Mouse (Mus musculus) heart, embryonic 14.5 days (tissue): ENCODE measurements around the gene Scn10a. TPM values are rescaled to one million over a fixed set of nuclear protein-coding genes. Genes with fewer than 3 reads are reported as not detected.

Experiments used
- ATAC-seq: fragments of 200-750 bp; cut with Nextera tagmentation; 2 replicates; pipeline ENCODE4 v1.8.0; 2017; ENCODE audit warnings: low read depth, moderate TSS enrichment; ENCODE audit not compliant: insufficient number of reproducible peaks, insufficient read depth, low FRiP score
- H3K27ac ChIP-seq, 2 experiments: fragments of 200-500 bp in 1 of 2; fragments of 300-500 bp in 1 of 2; sonication (generic) in 1 of 2; replicated peaks in 1 of 2; 2 replicates each; pipeline ENCODE4 v1.5.1; 2012 to 2014; ENCODE audit warnings: low read depth in 2 of 2, low read length in 2 of 2, control low read depth in 1 of 2, mild to moderate bottlenecking in 1 of 2, mixed read lengths in 1 of 2; ENCODE audit not compliant: control insufficient read depth in 1 of 2, insufficient read depth in 1 of 2
- H3K27me3 ChIP-seq: fragments of 300-500 bp; sonication (generic); 2 replicates; pipeline ENCODE4 v1.6.1; 2014; ENCODE audit warnings: mild to moderate bottlenecking, low read length, control low read depth; ENCODE audit not compliant: control insufficient read depth, insufficient read depth
- H3K36me3 ChIP-seq: fragments of 300-500 bp; sonication (generic); 2 replicates; pipeline ENCODE4 v1.6.1; 2014; ENCODE audit warnings: mild to moderate bottlenecking, control low read depth, low read length, mixed read lengths; ENCODE audit not compliant: control insufficient read depth, insufficient read depth
- H3K4me1 ChIP-seq, 2 experiments: fragments of 200-500 bp in 1 of 2; fragments of 300-500 bp in 1 of 2; sonication (generic) in 1 of 2; 2 replicates each; pipeline ENCODE4 v1.6.1; 2012 to 2014; ENCODE audit warnings: low read length in 2 of 2, control low read depth in 1 of 2, mixed read lengths in 1 of 2; ENCODE audit not compliant: control insufficient read depth in 2 of 2, insufficient read depth in 2 of 2
- H3K4me2 ChIP-seq: fragments of 300-500 bp; sonication (generic); 2 replicates; pipeline ENCODE4 v1.6.1; 2014; ENCODE audit warnings: mild to moderate bottlenecking, low read length
- H3K4me3 ChIP-seq, 2 experiments: fragments of 200-500 bp in 1 of 2; fragments of 300-500 bp in 1 of 2; sonication (generic) in 1 of 2; 2 replicates each; pipeline ENCODE4 v1.5.1; 2012 to 2014; ENCODE audit warnings: low read length in 2 of 2, mild to moderate bottlenecking in 2 of 2, control low read depth in 1 of 2, low read depth in 1 of 2, moderate library complexity in 1 of 2; ENCODE audit not compliant: control insufficient read depth in 1 of 2, insufficient read depth in 1 of 2
- H3K9ac ChIP-seq: fragments of 300-500 bp; sonication (generic); 2 replicates; pipeline ENCODE4 v1.6.1; 2014; ENCODE audit warnings: mild to moderate bottlenecking, low read length
- H3K9me3 ChIP-seq: fragments of 300-500 bp; sonication (generic); 2 replicates; pipeline ENCODE4 v1.6.1; 2016; ENCODE audit warnings: low read length, control low read depth; ENCODE audit not compliant: control insufficient read depth
- WGBS: fragments of 180-500 bp; shearing (Covaris S2); extraction: QIAGEN DNeasy Blood & Tissue Kit; methylation state at CpG from one replicate; pipeline ENCODE4 v1.1.7; 2014; 5-methylcytosine and 5-hydroxymethylcytosine counted together
- polyA plus RNA-seq: library from polyadenylated mRNA; unstranded; fragments of >200 nt; fragmentation: Nextera tagmentation; extraction: Ambion mirVana; gene quantifications from 2 replicates; pipeline ENCODE4 v1.2.1, GENCODE M21; 2014

Scn10a gene
- polyA plus RNA-seq, 1 experiment from 2014 or later: 1.1 TPM

DNA sequence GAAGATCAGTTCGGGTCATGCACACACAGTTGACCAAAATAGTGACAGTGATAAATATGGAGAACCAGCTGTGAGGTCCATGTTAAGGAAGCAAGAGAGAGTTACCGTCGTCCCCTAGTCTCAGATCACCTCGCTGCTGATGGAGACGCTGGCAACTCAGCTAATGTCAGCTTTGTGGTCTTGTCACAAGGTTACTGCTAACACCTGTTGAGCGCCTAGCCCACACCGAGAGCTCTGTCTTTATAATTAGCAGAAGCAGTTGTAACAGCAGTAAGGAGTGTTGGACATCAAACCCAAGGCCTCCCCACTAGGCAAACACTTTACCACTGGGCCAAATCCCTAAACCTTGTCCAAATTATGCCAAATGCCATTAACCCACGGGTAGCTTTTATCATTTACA is 31.2 kb downstream of the Scn10a start:
- Histone ChIP-seq H3K4me2 (no peak overlapping the region), H3K36me3 (no peaks in the 10 kb centered on the region), H3K27me3 (no peaks in the 10 kb centered on the region), H3K9ac (no peak overlapping the region), H3K27ac (no peak overlapping the region), H3K4me3 (no peak overlapping the region), H3K4me1 (no peaks in the 10 kb centered on the region), H3K9me3 (peaks cover 4% of the 10 kb centered on the region; the same call in 1 of the 2 replicates)
- WGBS: 58% methylated on average over 8 of the region's 8 CpGs
- no peak for ATAC-seq

DNA sequence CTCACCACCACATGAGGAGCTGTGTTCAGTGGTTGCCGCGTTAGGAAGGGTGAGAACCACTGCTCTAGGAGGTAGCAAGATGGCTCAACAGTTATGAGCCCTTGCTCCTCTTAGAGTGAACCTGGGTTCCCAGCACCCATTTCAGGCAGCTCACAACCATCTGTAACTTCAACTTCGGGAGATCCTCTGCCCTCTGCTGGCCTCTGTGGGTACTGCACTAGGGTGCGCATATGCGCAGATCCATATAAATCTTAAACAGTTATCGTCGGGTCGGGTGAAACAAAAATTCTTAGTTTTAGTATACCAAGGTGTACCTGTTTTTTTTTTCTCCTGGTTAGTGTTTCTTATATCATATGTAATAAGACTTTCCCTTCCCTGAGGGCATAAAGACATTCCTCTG is 32.9 kb downstream of the Scn10a start:
- ATAC-seq: no peak
- no peaks in the 10 kb centered on the region for H3K27me3 ChIP-seq
- H3K4me2 ChIP-seq: no peak overlapping the region
- no peak overlapping the region for H3K9ac ChIP-seq
- 91% methylated on average over 8 of the region's 8 CpGs for whole genome bisulfite sequencing
- H3K27ac ChIP-seq: no peak overlapping the region
- no peaks in the 10 kb centered on the region for H3K4me1 ChIP-seq
- no peaks in the 10 kb centered on the region for H3K36me3 ChIP-seq
- no peak overlapping the region for H3K4me3 ChIP-seq
- H3K9me3 ChIP-seq: peaks cover 4% of the 10 kb centered on the region; the same call in 1 of the 2 replicates

DNA sequence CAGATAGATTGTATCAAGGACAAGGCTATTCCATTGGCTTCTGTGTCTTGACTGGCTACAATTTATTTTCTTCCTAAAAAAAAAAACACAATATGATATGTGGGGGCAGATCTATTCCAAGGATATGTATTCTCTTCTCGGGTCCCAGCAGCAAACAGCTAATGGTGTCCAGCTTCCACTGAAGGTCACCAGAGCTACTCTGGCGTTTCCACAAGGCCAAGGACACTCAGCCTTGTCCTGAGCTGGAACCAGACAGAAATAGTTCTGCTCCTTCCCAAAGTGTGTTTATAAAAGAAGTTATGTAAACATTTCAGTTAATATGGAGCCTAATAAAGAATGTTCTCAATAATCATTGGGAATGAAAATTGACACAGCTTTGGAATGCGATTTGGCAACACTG is 38.2 kb downstream of the Scn10a start:
- no peak overlapping the region for H3K9ac ChIP-seq
- H3K4me3 ChIP-seq: no peak overlapping the region
- no peaks in the 10 kb centered on the region; the same call in 1 of the 2 replicates for H3K9me3 ChIP-seq
- H3K36me3 ChIP-seq: no peaks in the 10 kb centered on the region
- H3K4me1 ChIP-seq: no peaks in the 10 kb centered on the region
- no peak for ATAC-seq
- 63% methylated on average over 3 of the region's 3 CpGs for WGBS
- H3K4me2 ChIP-seq: no peak overlapping the region
- H3K27ac ChIP-seq: no peak overlapping the region
- H3K27me3 ChIP-seq: no peaks in the 10 kb centered on the region

DNA sequence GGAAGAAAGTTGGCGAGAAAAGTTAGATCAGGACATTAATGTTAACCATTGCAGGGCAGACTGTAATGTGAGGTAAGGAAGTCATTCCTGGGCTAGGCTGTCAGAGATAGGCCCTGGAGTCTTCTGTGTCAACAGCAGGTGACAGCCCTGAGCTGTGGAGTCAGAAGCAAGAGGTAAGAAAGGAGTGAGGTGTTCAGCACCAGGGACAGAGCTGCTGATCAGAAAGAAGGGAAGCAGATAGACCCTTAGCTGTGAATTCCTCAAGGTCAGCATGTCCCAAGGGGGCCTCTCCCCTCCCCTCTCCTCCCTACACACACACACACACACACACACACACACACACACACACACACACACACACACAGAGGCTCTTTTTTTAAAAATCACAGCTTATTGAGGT is 55.0 kb downstream of the Scn10a start:
- Histone ChIP-seq H3K9me3 (no peaks in the 10 kb centered on the region), H3K9ac (no peak overlapping the region), H3K27ac (no peak overlapping the region), H3K36me3 (no peaks in the 10 kb centered on the region), H3K27me3 (no peaks in the 10 kb centered on the region), H3K4me2 (no peak overlapping the region), H3K4me3 (no peak overlapping the region), H3K4me1 (no peaks in the 10 kb centered on the region)
- 52% methylated on average over 1 of the region's 1 CpGs for WGBS
- no peak for ATAC-seq

DNA sequence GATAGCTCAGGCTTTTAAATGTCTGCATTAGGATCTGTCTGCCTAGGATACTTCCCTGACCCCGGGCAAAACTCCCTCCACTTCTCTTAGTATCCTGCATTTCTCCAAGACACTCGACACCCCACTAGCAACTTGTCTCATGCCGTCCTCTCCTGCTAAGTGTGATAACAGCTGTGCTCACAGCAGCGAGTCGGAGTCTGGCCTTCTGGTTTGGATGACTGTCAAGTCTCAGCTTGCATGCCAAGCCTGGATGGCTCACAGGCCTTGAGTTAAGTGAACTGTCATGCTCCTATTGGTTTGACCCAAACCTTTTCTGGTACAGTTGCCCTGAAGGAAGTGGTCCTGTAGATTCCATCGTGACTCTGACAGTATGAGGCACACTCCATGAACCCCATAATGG is 63.0 kb downstream of the Scn10a start:
- no peaks in the 10 kb centered on the region for H3K9me3 ChIP-seq
- H3K36me3 ChIP-seq: no peaks in the 10 kb centered on the region
- 15% methylated on average over 6 of the region's 6 CpGs for WGBS
- H3K4me3 ChIP-seq: no peak overlapping the region
- H3K27ac ChIP-seq: no peak overlapping the region
- no peaks in the 10 kb centered on the region for H3K27me3 ChIP-seq
- no peak for ATAC-seq
- no peak overlapping the region for H3K9ac ChIP-seq
- peaks cover 6 to 9% of the 10 kb centered on the region in 2 experiments; a peak in 3 of 4 replicates for H3K4me1 ChIP-seq
- no peak overlapping the region for H3K4me2 ChIP-seq

DNA sequence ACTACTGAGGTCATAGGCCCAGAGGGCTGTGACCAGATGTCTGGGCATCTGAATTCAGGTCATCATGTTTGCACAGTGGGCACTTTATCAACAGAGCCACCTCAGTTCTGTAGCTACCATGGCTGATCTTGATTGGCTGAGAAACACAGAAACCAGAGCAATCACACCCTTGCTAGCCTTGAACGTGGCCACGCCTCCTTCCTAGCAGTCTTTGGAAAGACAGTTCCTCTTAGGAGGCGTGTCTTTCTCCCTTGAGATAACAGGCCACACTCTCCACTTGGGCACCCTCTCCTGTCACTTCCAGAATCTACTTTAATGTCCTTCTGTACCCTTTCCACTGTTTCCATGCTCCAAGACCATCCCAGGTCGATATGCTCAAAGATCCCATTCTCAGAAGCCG is 65.4 kb downstream of the Scn10a start:
- Histone ChIP-seq H3K36me3 (no peaks in the 10 kb centered on the region), H3K4me2 (no peak overlapping the region), H3K4me1 (peaks cover 6 to 9% of the 10 kb centered on the region in 2 experiments; a peak in 3 of 4 replicates), H3K9ac (no peak overlapping the region), H3K9me3 (no peaks in the 10 kb centered on the region), H3K27me3 (no peaks in the 10 kb centered on the region), H3K27ac (no peak overlapping the region), H3K4me3 (no peak overlapping the region)
- ATAC-seq: no peak
- WGBS: 50% methylated on average over 5 of the region's 5 CpGs

DNA sequence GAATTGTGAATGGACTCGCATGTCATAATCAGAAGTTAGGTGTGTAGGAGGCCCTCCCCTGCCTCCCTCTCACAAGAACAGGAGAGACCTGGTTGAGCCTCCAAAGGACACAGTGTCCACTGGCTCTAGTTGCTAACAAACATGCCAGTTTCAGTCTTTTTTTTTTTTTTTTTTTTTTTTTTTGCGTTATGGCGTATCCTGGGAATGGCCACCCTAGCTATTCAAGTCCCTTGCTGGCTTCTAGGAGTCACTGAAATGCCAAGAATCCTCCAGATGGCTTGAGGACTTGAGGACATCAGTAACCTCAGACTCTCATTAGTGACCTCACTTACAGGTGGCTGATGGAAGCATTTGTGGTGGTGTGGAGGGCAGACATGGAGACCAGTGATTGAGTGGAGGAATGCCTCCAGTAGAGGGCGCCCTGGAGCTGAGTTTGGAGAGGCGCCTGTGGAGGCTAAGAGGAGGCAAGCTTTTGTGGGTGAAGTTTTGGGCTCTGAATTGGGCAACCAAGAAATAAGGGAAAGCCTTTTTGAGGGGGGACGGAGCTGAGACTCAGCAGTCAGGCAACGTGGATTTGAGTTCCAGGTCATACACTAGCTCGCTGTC is 72.1 kb downstream of the Scn10a start:
- 66% methylated on average over 8 of the region's 8 CpGs for WGBS
- Histone ChIP-seq H3K4me3 (no peak overlapping the region), H3K9ac (no peak overlapping the region), H3K27ac (no peak overlapping the region), H3K36me3 (no peaks in the 10 kb centered on the region), H3K9me3 (no peaks in the 10 kb centered on the region), H3K27me3 (no peaks in the 10 kb centered on the region; the same call in 1 of the 2 replicates), H3K4me2 (no peak overlapping the region), H3K4me1 (0 out of 4 replicates have a peak, but pooled peaks cover 0 to 6% of the 10 kb centered on the region in 2 experiments)
- no peak for ATAC-seq

DNA sequence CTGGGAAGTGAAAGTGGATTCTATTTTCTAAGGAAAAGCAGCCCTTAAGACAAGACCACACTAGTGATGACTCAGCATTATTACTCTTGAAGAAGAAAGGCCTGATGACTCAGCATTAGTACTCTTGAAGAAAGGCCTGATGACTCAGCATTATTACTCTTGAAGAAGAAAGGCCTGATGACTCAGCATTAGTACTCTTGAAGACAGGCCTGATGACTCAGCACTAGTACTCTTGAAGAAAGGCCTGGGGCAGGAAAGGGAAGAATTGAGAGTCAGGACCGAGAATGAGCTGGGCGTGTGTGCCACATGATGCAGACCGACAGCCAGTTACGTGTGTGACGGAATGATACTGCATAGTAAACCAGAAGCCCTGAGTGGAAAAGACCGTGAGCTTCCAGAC is 77.1 kb downstream of the Scn10a start:
- H3K36me3 ChIP-seq: no peaks in the 10 kb centered on the region
- H3K4me3 ChIP-seq: no peak overlapping the region
- H3K27me3 ChIP-seq: no peaks in the 10 kb centered on the region
- 0 out of 2 replicates have a peak, but pooled peaks have one; percentile 21 for ATAC-seq
- no peak overlapping the region for H3K27ac ChIP-seq
- 87% methylated on average over 6 of the region's 6 CpGs for WGBS
- H3K9me3 ChIP-seq: no peaks in the 10 kb centered on the region
- 0 out of 4 replicates have a peak, but pooled peaks cover 0 to 6% of the 10 kb centered on the region in 2 experiments for H3K4me1 ChIP-seq
- H3K9ac ChIP-seq: no peak overlapping the region
- H3K4me2 ChIP-seq: no peak overlapping the region
